Mouse (Mus musculus) liver, adult 2 months (tissue): ENCODE measurements at regions not wholly inside any gene's neighbourhood (a gene's known extent, or its start where the extent isn't known, plus 50 kb on each side); places are given as distances from the start of the nearest gene placed in this dataset.

Experiments
- CTCF ChIP-seq: fragments of 200-500 bp; IDR thresholded peaks from 2 replicates; pipeline ENCODE4 v1.5.1; 2011; ENCODE audit warnings: low read depth, low read length, control low read depth
- POLR2A ChIP-seq: fragments of 200-500 bp; IDR thresholded peaks from 2 replicates; pipeline ENCODE4 v1.6.1; 2011; ENCODE audit warnings: low read length, control low read depth; ENCODE audit not compliant: insufficient read depth; ENCODE audit errors: extremely low read depth

DNA sequence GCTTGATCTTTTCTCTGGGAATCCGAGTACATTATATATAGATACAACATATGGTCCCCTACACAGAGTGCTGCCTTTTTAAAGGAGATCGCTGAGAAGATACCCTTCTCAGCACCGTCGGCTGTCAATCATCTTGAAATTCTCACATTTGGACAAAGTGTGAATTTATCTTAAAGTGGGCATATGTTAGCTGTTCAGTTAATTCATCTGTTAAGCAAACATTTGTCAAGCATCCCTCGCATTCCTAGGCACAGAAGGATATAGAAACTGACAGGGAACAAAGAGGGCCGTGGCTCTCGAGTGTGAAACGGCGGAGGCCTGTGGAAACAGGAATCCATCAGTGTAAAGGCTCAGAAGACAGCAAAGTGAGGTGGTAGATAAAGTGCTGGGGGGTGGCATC, 144.9 kb downstream of the Rsl24d1 start:
- no peak for TF ChIP-seq POLR2A
- TF ChIP-seq CTCF = no peak
